Mouse (Mus musculus) kidney, adult 2 months (tissue): ENCODE results near the gene Gm10638. TPM values are rescaled to one million over a fixed set of nuclear protein-coding genes. Genes with fewer than 3 reads are reported as not detected.

Source experiments
- DNase-seq: peaks from one replicate; pipeline ENCODE4 v3.0.0; 2021
- H3K27ac ChIP-seq: fragments of 200-500 bp; 2 replicates; pipeline ENCODE4 v1.5.1; 2012; ENCODE audit warnings: low read depth, low read length, control low read depth, inconsistent platforms; ENCODE audit not compliant: insufficient read depth
- H3K27me3 ChIP-seq: fragments of 200-500 bp; replicated peaks from 2 replicates; pipeline ENCODE4 v1.6.1; 2012; ENCODE audit warnings: mild to moderate bottlenecking, moderate library complexity, low read length, inconsistent platforms; ENCODE audit not compliant: control insufficient read depth, insufficient read depth
- H3K36me3 ChIP-seq: fragments of 200-500 bp; 2 replicates; pipeline ENCODE4 v1.6.1; 2012; ENCODE audit warnings: mild to moderate bottlenecking, moderate library complexity, low read length, inconsistent platforms; ENCODE audit not compliant: control insufficient read depth, insufficient read depth
- H3K4me1 ChIP-seq: fragments of 200-500 bp; 2 replicates; pipeline ENCODE4 v1.6.1; 2011; ENCODE audit warnings: low read length; ENCODE audit not compliant: control insufficient read depth, insufficient read depth
- H3K4me3 ChIP-seq: fragments of 200-500 bp; 2 replicates; pipeline ENCODE4 v1.5.1; 2011; ENCODE audit warnings: mild to moderate bottlenecking, low read depth, low read length, control low read depth; ENCODE audit not compliant: insufficient read depth
- CTCF ChIP-seq: fragments of 200-500 bp; conservative IDR thresholded peaks from 2 replicates; pipeline ENCODE4 v1.5.1; 2011; ENCODE audit warnings: low read depth, mild to moderate bottlenecking, control low read depth, low read length, moderate library complexity, mixed read lengths; ENCODE audit not compliant: insufficient read depth, insufficient read length
- POLR2A ChIP-seq: fragments of 200-500 bp; IDR thresholded peaks from one replicate; pipeline ENCODE4 v1.6.1; 2011; ENCODE audit warnings: low read depth, low read length, control low read depth
- WGBS: fragments of 180-500 bp; shearing (Covaris S2); methylation state at CpG from one replicate; pipeline ENCODE4 v1.1.7; 2018; 5-methylcytosine and 5-hydroxymethylcytosine counted together
- polyA plus RNA-seq: library from polyadenylated mRNA; depleted of rRNA; stranded (reverse); fragments of >200 nt; gene quantifications from 2 replicates; pipeline ENCODE4 v1.2.3, GENCODE M21; 2012; rRNA removed

Gene Gm10638
- polyA plus RNA-seq, 1 experiment = 1.5 TPM

GRCm38 (mm10) chr8:86787891-86788420 lies 42.5 kb downstream of the Gm10638 start:
- H3K4me3 ChIP-seq = no peak overlapping the region
- no peaks in the 10 kb centered on the region for H3K36me3 ChIP-seq
- WGBS = 30% methylated on average over 12 of the region's 12 CpGs
- peak overlapping the region; percentile 55; the same call in 1 of the 2 replicates for H3K27ac ChIP-seq
- H3K4me1 ChIP-seq = no peaks in the 10 kb centered on the region
- no peaks in the 10 kb centered on the region for H3K27me3 ChIP-seq
- TF ChIP-seq POLR2A (no peak), CTCF (no peak)
- peak; percentile 59 for DNase-seq

- TF ChIP-seq POLR2A (no peak), CTCF (no peak)
- 61% methylated on average over 1 of the region's 1 CpGs for WGBS
- DNase-seq = no peak
- Histone ChIP-seq H3K36me3 (no peaks in the 10 kb centered on the region), H3K4me1 (no peaks in the 10 kb centered on the region), H3K27me3 (no peaks in the 10 kb centered on the region), H3K4me3 (no peak overlapping the region), H3K27ac (no peak overlapping the region)
Observed at GRCm38 (mm10) chr8:86789576-86789975, 44.1 kb downstream of the Gm10638 start.

- Histone ChIP-seq H3K27ac (no peak overlapping the region), H3K4me1 (no peaks in the 10 kb centered on the region), H3K27me3 (no peaks in the 10 kb centered on the region), H3K36me3 (no peaks in the 10 kb centered on the region), H3K4me3 (no peak overlapping the region)
- 71% methylated on average over 6 of the region's 6 CpGs for WGBS
- TF ChIP-seq CTCF (no peak), POLR2A (no peak)
- DNase-seq = peak; percentile 58
Observed at GRCm38 (mm10) chr8:86791542-86791941, 46.0 kb downstream of the Gm10638 start.

- no peaks in the 10 kb centered on the region for H3K4me1 ChIP-seq
- no peak for DNase-seq
- H3K27me3 ChIP-seq = no peaks in the 10 kb centered on the region
- H3K36me3 ChIP-seq = no peaks in the 10 kb centered on the region
- no peak overlapping the region for H3K4me3 ChIP-seq
- WGBS = 67% methylated on average over 6 of the region's 6 CpGs
- TF ChIP-seq POLR2A (no peak), CTCF (no peak)
- H3K27ac ChIP-seq = no peak overlapping the region
Observed at GRCm38 (mm10) chr8:86794716-86795115, 49.2 kb downstream of the Gm10638 start.

Other genes starting within 250 kb of the Gm10638 start
- 0.01 and 0.03 TPM in 2 replicates for gene Abcc12, start 165.0 kb upstream of the Gm10638 start, polyA plus RNA-seq
- gene Lonp2, start 121.7 kb upstream of the Gm10638 start, polyA plus RNA-seq = 82.9 and 87.1 TPM in 2 replicates
- 18.4 and 19.8 TPM in 2 replicates for gene Siah1a, start 235 bp downstream of the Gm10638 start, polyA plus RNA-seq
- gene N4bp1, start 139.6 kb downstream of the Gm10638 start, polyA plus RNA-seq = 11.3 and 13.2 TPM in 2 replicates